Mouse (Mus musculus): Measurements from ENCODE around the gene Mbnl2. TPM values are rescaled to one million over a fixed set of nuclear protein-coding genes. Genes with fewer than 3 reads are reported as not detected.
A peak's percentile ranks its signal among the peaks of the same experiment; 100 is the strongest.

Gene Mbnl2
- total and polyA plus RNA-seq, 2 experiments from 2014 or later = 23.9 to 58.6 TPM

- no peak for DNase-seq
- 83% methylated on average over 5 of the region's 5 CpGs for WGBS
- Histone ChIP-seq H3K4me2 (ENCODE audit: low read depth) (no peak overlapping the region), H3K9me3 (ENCODE audit: low read length) (no peaks in the 10 kb centered on the region), H3K36me3 (ENCODE audit: insufficient read depth) (no peaks in the 10 kb centered on the region), H3K9ac (no peak overlapping the region), H3K4me3 (ENCODE audit: low read depth, low read length) (no peak overlapping the region), H3K27ac (ENCODE audit: low read depth, low read length) (no peak overlapping the region), H3K27me3 (ENCODE audit: insufficient read depth, low read length) (no peaks in the 10 kb centered on the region), H3K4me1 (ENCODE audit: insufficient read depth) (no peaks in the 10 kb centered on the region)
- peak; percentile 20; the same call in 1 of the 2 replicates for ATAC-seq
- no peak for TF ChIP-seq CTCF (IDR thresholded peaks at IDR 0.05; ENCODE audit: low read depth)
Measured at GRCm38 (mm10) chr14:120284504-120284903, 9.0 kb downstream of the Mbnl2 start.

DNA sequence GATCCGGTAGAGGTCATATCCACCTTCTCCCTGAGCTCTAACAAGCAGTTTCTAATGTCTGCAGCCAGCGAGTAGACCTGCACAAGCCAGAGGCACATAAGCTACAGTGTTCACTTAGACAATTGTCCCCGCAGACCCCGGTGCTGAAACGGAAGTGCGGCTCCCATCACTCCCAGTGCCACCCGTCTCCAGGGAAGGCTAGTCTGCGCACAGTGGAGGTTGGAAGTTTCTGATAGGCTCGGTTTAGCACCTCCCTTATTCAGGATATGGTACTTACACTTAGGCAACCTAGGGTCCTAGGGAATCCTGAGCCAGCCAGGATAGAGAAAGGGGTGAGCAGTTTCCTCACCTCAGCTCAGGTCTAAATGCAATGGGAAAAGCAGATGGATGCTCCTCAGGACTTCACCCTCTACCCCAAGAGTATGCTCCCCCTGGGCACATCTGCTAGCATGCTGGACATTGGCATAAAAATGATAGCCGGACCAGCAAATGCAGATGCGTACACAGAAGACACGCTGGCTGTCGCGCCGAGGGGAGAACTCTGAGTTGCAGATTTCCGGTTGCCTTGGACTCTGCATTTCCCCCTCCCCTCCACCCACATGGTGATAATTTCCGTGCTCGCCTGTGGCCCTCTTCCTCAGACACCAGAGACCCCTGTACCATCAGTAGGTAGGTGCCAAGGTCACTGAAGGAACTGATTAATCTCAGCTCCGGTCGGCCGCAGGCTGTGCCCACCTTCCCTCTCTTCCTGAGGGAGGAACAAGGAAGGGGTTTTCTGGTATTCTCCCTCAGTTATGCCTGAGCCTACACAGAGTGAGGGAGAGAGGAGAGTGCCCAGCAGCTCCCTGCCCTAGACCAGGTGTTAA lies 11.9 kb downstream of the Mbnl2 start:
- no peak for TF ChIP-seq CTCF (IDR thresholded peaks at IDR 0.05; ENCODE audit: low read depth)
- no peaks in the 10 kb centered on the region for H3K36me3 ChIP-seq (ENCODE audit: insufficient read depth)
- H3K4me3 ChIP-seq (ENCODE audit: low read depth, low read length) = no peak overlapping the region
- H3K27ac ChIP-seq (ENCODE audit: low read depth, low read length) = no peak overlapping the region
- no peaks in the 10 kb centered on the region for H3K4me1 ChIP-seq (ENCODE audit: insufficient read depth)
- no peaks in the 10 kb centered on the region for H3K9me3 ChIP-seq (ENCODE audit: low read length)
- 64% methylated on average over 21 of the region's 21 CpGs for WGBS
- H3K27me3 ChIP-seq (ENCODE audit: insufficient read depth, low read length) = no peaks in the 10 kb centered on the region
- no peak for DNase-seq
- no peak overlapping the region for H3K4me2 ChIP-seq (ENCODE audit: low read depth)
- no peak overlapping the region for H3K9ac ChIP-seq
- no peak for ATAC-seq

GRCm38 (mm10) chr14:120287987-120288275 lies 12.5 kb downstream of the Mbnl2 start:
- Histone ChIP-seq H3K4me2 (ENCODE audit: low read depth) (no peak overlapping the region), H3K9ac (no peak overlapping the region), H3K4me3 (ENCODE audit: low read depth, low read length) (no peak overlapping the region), H3K36me3 (ENCODE audit: insufficient read depth) (no peaks in the 10 kb centered on the region), H3K9me3 (ENCODE audit: low read length) (no peaks in the 10 kb centered on the region), H3K27ac (ENCODE audit: low read depth, low read length) (no peak overlapping the region), H3K27me3 (ENCODE audit: insufficient read depth, low read length) (no peaks in the 10 kb centered on the region), H3K4me1 (ENCODE audit: insufficient read depth) (no peaks in the 10 kb centered on the region)
- TF ChIP-seq CTCF (IDR thresholded peaks at IDR 0.05; ENCODE audit: low read depth) = no peak
- DNase-seq (no peak), ATAC-seq (no peak)

GRCm38 (mm10) chr14:120288378-120289002 lies 13.0 kb downstream of the Mbnl2 start:
- ATAC-seq = no peak
- Histone ChIP-seq H3K4me1 (ENCODE audit: insufficient read depth) (no peaks in the 10 kb centered on the region), H3K9me3 (ENCODE audit: low read length) (no peaks in the 10 kb centered on the region), H3K4me2 (ENCODE audit: low read depth) (no peak overlapping the region), H3K9ac (no peak overlapping the region), H3K36me3 (ENCODE audit: insufficient read depth) (no peaks in the 10 kb centered on the region), H3K4me3 (ENCODE audit: low read depth, low read length) (no peak overlapping the region), H3K27me3 (ENCODE audit: insufficient read depth, low read length) (no peaks in the 10 kb centered on the region), H3K27ac (ENCODE audit: low read depth, low read length) (no peak overlapping the region)
- 93% methylated on average over 10 of the region's 10 CpGs for WGBS
- TF ChIP-seq CTCF (IDR thresholded peaks at IDR 0.05; ENCODE audit: low read depth) = no peak
- no peak for DNase-seq

DNA sequence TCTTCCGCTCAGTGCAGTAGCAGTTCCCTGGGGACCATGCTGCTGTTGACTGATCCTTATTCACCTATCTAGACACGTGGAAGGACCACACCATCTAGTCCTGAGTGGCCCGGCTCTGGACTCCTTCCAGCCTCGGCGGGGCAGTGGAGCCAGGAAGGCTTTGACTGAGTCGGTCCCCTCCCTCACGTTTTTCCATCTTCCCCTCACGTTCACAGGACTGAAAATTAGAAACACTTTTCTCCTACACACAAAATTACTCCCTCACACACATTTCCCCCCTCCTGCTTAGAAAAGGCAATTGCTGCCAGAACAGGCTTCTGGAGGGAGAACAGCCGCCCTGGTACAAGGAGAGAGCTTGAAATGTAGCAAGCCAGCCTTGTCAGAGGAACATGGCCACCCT lies 13.6 kb downstream of the Mbnl2 start:
- no peak overlapping the region for H3K4me3 ChIP-seq (ENCODE audit: low read depth, low read length)
- 78% methylated on average over 9 of the region's 9 CpGs for WGBS
- no peaks in the 10 kb centered on the region for H3K27me3 ChIP-seq (ENCODE audit: insufficient read depth, low read length)
- H3K4me1 ChIP-seq (ENCODE audit: insufficient read depth) = no peaks in the 10 kb centered on the region
- no peak for TF ChIP-seq CTCF (IDR thresholded peaks at IDR 0.05; ENCODE audit: low read depth)
- no peak overlapping the region for H3K4me2 ChIP-seq (ENCODE audit: low read depth)
- no peaks in the 10 kb centered on the region for H3K36me3 ChIP-seq (ENCODE audit: insufficient read depth)
- no peaks in the 10 kb centered on the region for H3K9me3 ChIP-seq (ENCODE audit: low read length)
- H3K27ac ChIP-seq (ENCODE audit: low read depth, low read length) = no peak overlapping the region
- H3K9ac ChIP-seq = no peak overlapping the region
- DNase-seq (no peak), ATAC-seq (no peak)

DNA sequence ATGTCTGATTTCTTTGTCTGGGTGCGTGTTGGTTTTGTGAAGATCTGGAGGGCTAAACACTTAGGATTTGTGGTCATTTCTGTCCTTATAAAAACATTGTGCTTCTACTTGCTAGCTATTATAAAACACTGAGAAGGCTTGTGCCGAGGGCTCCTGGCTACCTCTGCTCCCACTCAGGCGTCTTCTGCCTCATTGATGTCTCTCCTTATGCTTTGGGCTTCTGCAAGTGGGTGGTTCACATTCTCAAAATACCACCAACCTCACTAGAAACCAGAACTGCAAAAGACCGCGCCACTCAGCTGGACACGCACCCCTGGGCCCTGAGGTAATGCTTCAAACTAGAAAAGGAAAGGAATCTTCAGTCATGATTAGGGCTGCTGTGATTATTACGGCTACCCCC lies 14.1 kb downstream of the Mbnl2 start:
- no peak for TF ChIP-seq CTCF (IDR thresholded peaks at IDR 0.05; ENCODE audit: low read depth)
- Histone ChIP-seq H3K4me1 (ENCODE audit: insufficient read depth) (no peaks in the 10 kb centered on the region), H3K9me3 (ENCODE audit: low read length) (no peaks in the 10 kb centered on the region), H3K36me3 (ENCODE audit: insufficient read depth) (no peaks in the 10 kb centered on the region), H3K27ac (ENCODE audit: low read depth, low read length) (no peak overlapping the region), H3K27me3 (ENCODE audit: insufficient read depth, low read length) (no peaks in the 10 kb centered on the region), H3K9ac (no peak overlapping the region), H3K4me2 (ENCODE audit: low read depth) (no peak overlapping the region), H3K4me3 (ENCODE audit: low read depth, low read length) (no peak overlapping the region)
- DNase-seq = no peak
- 90% methylated on average over 7 of the region's 7 CpGs for WGBS
- no peak for ATAC-seq

GRCm38 (mm10) chr14:120291226-120291757 lies 15.8 kb downstream of the Mbnl2 start:
- WGBS = 92% methylated on average over 13 of the region's 13 CpGs
- TF ChIP-seq CTCF (IDR thresholded peaks at IDR 0.05; ENCODE audit: low read depth) = no peak
- H3K9me3 ChIP-seq (ENCODE audit: low read length) = no peaks in the 10 kb centered on the region
- DNase-seq (no peak), ATAC-seq (no peak)
- no peak overlapping the region for H3K4me3 ChIP-seq (ENCODE audit: low read depth, low read length)
- no peak overlapping the region for H3K27ac ChIP-seq (ENCODE audit: low read depth, low read length)
- no peak overlapping the region for H3K4me2 ChIP-seq (ENCODE audit: low read depth)
- no peaks in the 10 kb centered on the region for H3K4me1 ChIP-seq (ENCODE audit: insufficient read depth)
- no peak overlapping the region for H3K9ac ChIP-seq
- no peaks in the 10 kb centered on the region for H3K36me3 ChIP-seq (ENCODE audit: insufficient read depth)
- H3K27me3 ChIP-seq (ENCODE audit: insufficient read depth, low read length) = no peaks in the 10 kb centered on the region
